Mouse (Mus musculus) intestine, embryonic 16.5 days (tissue): ENCODE measurements around the gene Memo1. TPM values are rescaled to one million over a fixed set of nuclear protein-coding genes. Genes with fewer than 3 reads are reported as not detected.
A peak's percentile ranks its signal among the peaks of the same experiment; 100 is the strongest.
"Not testable (repeated sequence)": the region's sequence is repeated elsewhere in the genome, so short reads cannot be mapped to it uniquely, and the experiment has no call there.

ENCODE experiments used
- ATAC-seq: fragments of 200-750 bp; cut with Nextera tagmentation; 2 replicates; pipeline ENCODE4 v1.8.0; 2017; ENCODE audit warnings: moderate TSS enrichment, moderate library complexity
- H3K27ac ChIP-seq: fragments of 300-500 bp; sonication (generic); 2 replicates; pipeline ENCODE4 v1.5.1; 2014; ENCODE audit warnings: mild to moderate bottlenecking, low read length
- H3K27me3 ChIP-seq: fragments of 300-500 bp; sonication (generic); replicated peaks from 2 replicates; pipeline ENCODE4 v1.6.1; 2014; ENCODE audit warnings: low read length, control low read depth, mixed read lengths; ENCODE audit not compliant: control insufficient read depth, insufficient read depth
- H3K36me3 ChIP-seq: fragments of 300-500 bp; sonication (generic); 2 replicates; pipeline ENCODE4 v1.6.1; 2014; ENCODE audit warnings: low read length, control low read depth; ENCODE audit not compliant: control insufficient read depth, insufficient read depth
- H3K4me1 ChIP-seq: fragments of 300-500 bp; sonication (generic); 2 replicates; pipeline ENCODE4 v1.6.1; 2014; ENCODE audit warnings: low read length, control low read depth, mixed read lengths; ENCODE audit not compliant: control insufficient read depth, insufficient read depth
- H3K4me2 ChIP-seq: fragments of 300-500 bp; sonication (generic); 2 replicates; pipeline ENCODE4 v1.6.1; 2014; ENCODE audit warnings: low read depth, low read length, control low read depth
- H3K4me3 ChIP-seq: fragments of 300-500 bp; sonication (generic); 2 replicates; pipeline ENCODE4 v1.5.1; 2014; ENCODE audit warnings: mild to moderate bottlenecking, low read length
- H3K9ac ChIP-seq: fragments of 300-500 bp; sonication (generic); 2 replicates; pipeline ENCODE4 v1.6.1; 2014; ENCODE audit warnings: low read depth, low read length
- H3K9me3 ChIP-seq: fragments of 300-500 bp; sonication (generic); 2 replicates; pipeline ENCODE4 v1.6.1; 2016; ENCODE audit warnings: low read length, control low read depth; ENCODE audit not compliant: control insufficient read depth
- WGBS: fragments of 180-500 bp; shearing (Covaris S2); extraction: QIAGEN DNeasy Blood & Tissue Kit; methylation state at CpG from one replicate; pipeline ENCODE4 v1.1.7; 2014; 5-methylcytosine and 5-hydroxymethylcytosine counted together
- polyA plus RNA-seq: library from polyadenylated mRNA; unstranded; fragments of >200 nt; fragmentation: Nextera tagmentation; extraction: Ambion mirVana; gene quantifications from 2 replicates; pipeline ENCODE4 v1.2.1, GENCODE M21; 2015

Memo1 gene
- polyA plus RNA-seq, result 63.6 and 70.2 TPM in 2 replicates

DNA sequence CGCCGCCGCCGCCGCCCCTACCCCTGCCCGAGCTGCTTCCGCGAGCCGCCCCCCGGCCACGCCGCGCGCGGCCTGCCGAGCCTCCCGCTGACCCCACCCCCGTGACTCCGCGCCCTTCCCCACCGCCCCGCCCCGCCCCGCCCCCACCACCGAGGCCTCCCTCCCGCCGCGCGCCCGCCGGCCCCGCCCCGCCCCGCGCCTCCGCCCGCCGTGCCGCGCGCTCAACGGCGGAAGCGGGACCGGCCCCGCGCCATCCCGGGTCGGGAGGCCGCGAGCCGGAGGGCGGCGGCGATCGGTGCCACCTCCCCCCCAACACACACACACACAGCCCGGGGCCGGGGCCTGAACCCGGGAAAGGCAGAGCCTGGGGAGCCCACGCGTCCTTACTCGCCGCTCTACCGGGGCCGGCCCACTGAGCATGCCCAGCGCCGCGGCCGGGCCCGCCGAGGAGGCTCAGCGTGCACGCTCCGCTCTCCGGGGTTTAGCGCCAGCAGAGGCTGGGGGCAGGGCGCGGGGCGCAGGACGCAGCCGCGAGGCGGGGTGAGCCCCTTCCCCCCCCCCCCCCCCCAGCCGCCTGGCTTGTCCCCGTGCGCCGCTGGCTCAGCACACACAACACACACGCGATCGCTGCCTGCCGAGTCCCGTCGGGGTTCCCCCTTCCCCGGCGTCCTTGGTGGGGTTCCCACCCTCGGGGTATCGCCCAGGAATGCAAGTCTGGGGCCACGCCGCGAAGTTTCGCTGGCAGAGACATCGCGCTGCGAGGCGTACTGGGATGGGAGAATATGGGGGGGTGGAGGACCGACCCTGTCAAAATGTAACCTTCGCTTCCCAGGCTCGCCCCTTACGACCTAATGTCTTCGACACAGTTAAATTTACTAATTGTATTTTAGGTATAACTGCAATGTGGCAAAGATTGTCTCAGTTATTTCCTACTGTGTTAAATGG lies at the start of gene Memo1:
TSS of gene Memo1 (minus strand) at position 496 of the 945 bp plus-strand sequence.
- Histone ChIP-seq H3K27ac (peak within 1 kb of the TSS; percentile 98), H3K4me3 (peak within 1 kb of the TSS; percentile 95), H3K27me3 (no peaks in the 10 kb centered on the region), H3K4me1 (peaks cover 12% of the 10 kb centered on the region), H3K4me2 (peak within 1 kb of the TSS; percentile 80), H3K9ac (peak within 1 kb of the TSS; percentile 95), H3K9me3 (no peaks in the 10 kb centered on the region), H3K36me3 (0 out of 2 replicates have a peak, but pooled peaks cover 3% of the 10 kb centered on the region)
- WGBS, result under 1% methylated on average over 53 of the region's 110 CpGs
- peak; percentile 87 for ATAC-seq

- 67% methylated on average over 5 of the region's 5 CpGs for WGBS
Observed at GRCm38 (mm10) chr17:74341151-74341550, 45.8 kb upstream of the Memo1 start.

DNA sequence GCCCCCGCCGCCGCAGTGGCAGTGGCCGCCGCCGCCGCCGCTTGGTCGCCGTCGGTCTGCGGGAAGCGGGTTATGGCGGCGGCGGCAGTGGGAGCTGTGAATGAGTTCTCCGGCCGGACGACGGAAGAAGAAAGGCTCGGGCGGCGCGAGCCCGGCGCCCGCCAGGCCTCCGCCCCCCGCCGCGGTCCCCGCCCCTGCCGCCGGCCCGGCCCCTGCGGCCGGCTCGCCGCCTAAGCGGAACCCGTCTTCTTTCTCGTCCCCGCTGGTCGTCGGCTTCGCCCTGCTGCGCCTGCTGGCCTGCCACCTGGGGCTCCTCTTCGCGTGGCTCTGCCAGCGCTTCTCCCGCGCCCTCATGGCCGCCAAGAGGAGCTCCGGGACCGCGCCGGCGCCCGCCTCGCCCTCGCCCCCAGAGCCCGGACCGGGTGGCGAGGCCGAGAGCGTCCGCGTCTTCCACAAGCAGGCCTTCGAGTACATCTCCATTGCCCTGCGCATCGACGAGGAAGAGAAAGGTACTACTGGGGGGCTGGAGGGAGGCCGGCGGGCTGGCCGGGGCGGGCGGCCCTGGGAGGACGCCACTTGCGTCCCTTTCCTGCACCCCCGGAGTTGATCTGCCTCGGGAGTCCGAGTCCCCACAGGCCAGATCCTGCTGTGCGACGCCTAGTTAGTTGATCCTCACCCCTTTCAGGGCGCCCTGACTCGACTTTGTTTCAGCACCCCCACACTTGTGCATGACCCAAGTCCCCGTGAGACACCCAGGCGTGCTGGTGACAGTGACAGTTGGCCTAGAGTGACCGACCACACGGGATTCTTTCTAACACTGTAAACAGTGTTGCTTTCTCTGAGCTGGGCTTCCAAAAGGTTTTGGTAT lies 43.9 kb upstream of the Memo1 start, which contains the start of gene Spast:
TSS of gene Spast (plus strand) at position 51 of the 868 bp plus-strand sequence.
- Histone ChIP-seq H3K9me3 (no peaks in the 10 kb centered on the region), H3K36me3 (no peaks in the 10 kb centered on the region), H3K4me2 (peak within 1 kb of the TSS; percentile 76), H3K9ac (peak within 1 kb of the TSS; percentile 91), H3K4me1 (peaks cover 21% of the 10 kb centered on the region), H3K27ac (peak within 1 kb of the TSS; percentile 96), H3K27me3 (no peaks in the 10 kb centered on the region), H3K4me3 (peak within 1 kb of the TSS; percentile 90)
- WGBS, result under 1% methylated on average over 83 of the region's 90 CpGs
- peak; percentile 94 for ATAC-seq

More at GRCm38 (mm10) chr17:74341151-74341550, 45.8 kb upstream of the Memo1 start:
- H3K9me3 ChIP-seq, result no peaks in the 10 kb centered on the region
- no peak overlapping the region for H3K27ac ChIP-seq
- H3K4me3 ChIP-seq, result no peak overlapping the region
- no peak for ATAC-seq
- H3K4me1 ChIP-seq, result peaks cover 21% of the 10 kb centered on the region
- no peaks in the 10 kb centered on the region for H3K27me3 ChIP-seq
- no peak overlapping the region for H3K4me2 ChIP-seq
- H3K36me3 ChIP-seq, result no peaks in the 10 kb centered on the region
- H3K9ac ChIP-seq, result no peak overlapping the region

DNA sequence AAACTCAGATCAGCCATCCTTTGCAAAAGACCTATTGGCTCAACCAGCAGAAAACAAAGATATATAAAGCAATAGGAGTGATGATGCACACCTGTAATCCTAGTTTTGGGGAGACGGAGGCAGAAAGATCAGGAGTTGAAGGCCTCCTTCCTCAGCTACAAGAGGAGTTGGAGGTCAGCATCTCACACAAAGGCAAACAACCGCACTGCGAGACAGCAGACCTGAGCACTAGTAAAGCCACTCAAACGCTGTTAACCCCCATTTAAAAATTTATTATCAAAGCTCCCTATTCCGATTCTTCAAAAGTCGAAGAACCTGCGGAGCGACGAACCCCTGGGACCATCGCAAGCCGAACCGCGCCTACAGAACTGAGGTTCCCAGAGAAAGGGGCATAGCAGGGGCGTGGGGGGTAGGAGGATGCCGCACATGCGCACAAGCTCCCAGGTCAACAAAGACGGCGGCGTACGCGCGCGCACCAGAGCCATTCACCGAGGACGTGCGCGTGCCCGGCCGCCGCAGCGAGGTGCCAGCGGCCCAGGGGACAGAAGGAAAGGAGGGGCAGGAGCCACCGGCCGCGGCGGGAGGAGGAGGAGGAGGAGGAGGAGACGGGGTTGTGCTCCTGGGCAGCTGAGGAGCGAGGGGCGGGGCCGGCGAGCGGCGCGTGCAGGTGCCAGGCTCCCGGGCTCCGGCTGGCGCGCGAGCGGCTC lies 43.1 kb upstream of the Memo1 start:
- Histone ChIP-seq H3K4me1 (peaks cover 21% of the 10 kb centered on the region), H3K4me2 (peak overlapping the region; percentile 76), H3K27ac (peak overlapping the region; percentile 96), H3K9me3 (no peaks in the 10 kb centered on the region), H3K9ac (peak overlapping the region; percentile 91), H3K27me3 (no peaks in the 10 kb centered on the region), H3K4me3 (peak overlapping the region; percentile 90), H3K36me3 (no peaks in the 10 kb centered on the region)
- peak; percentile 98 for ATAC-seq
- under 1% methylated on average over 50 of the region's 50 CpGs for WGBS

GRCm38 (mm10) chr17:74331049-74331676 lies 35.8 kb upstream of the Memo1 start:
- Histone ChIP-seq H3K4me2 (no peak overlapping the region), H3K4me3 (no peak overlapping the region), H3K4me1 (no peaks in the 10 kb centered on the region), H3K9ac (no peak overlapping the region), H3K36me3 (no peaks in the 10 kb centered on the region), H3K9me3 (no peaks in the 10 kb centered on the region), H3K27ac (no peak overlapping the region), H3K27me3 (no peaks in the 10 kb centered on the region)
- 76% methylated on average over 9 of the region's 9 CpGs for WGBS
- no peak for ATAC-seq

DNA sequence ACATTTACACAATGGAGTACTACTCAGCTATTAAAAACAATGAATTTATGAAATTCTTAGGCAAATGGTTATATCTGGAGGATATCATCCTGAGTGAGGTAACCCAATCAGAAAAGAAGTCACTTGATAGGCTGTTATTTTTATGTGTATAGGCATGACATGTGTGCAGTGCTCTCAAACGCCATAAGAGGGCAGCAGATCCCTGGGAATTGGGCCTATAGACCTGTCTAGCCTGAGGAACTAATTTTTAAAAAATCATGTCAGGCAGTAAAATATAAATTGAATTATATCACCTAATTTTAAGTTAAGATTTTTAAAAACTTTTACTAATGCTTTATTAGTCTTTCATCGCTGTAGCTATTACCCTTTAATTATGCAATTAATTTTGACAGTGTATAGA lies 32.8 kb upstream of the Memo1 start:
- H3K9me3 ChIP-seq, H3K27me3 ChIP-seq, H3K4me2 ChIP-seq, H3K4me1 ChIP-seq, ATAC-seq, H3K27ac ChIP-seq, H3K4me3 ChIP-seq, H3K36me3 ChIP-seq, H3K9ac ChIP-seq: not testable (repeated sequence)
- WGBS, result 48% methylated on average over 2 of the region's 2 CpGs

DNA sequence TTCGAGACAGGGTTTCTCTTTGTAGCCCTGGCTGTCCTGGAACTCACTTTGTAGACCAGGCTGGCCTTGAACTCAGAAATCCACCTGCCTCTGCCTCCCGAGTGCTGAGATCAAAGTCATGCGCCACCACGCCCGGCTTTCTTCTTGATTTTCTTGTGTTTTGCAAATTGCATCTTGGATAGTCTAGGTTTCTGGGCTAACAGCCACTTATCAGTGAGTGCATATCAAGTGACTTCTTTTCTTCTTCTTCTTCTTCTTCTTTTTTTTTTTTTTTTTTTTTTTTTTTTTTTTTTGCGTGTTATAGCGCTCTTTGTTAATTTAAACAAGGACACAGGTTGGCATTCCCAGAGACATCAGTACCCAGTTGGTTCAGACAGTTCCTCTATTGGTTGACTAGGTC lies 31.9 kb upstream of the Memo1 start:
- not testable (repeated sequence) for H3K4me1 ChIP-seq, H3K9ac ChIP-seq, H3K27me3 ChIP-seq, H3K4me3 ChIP-seq, H3K27ac ChIP-seq, H3K9me3 ChIP-seq, H3K4me2 ChIP-seq, ATAC-seq, H3K36me3 ChIP-seq
- 91% methylated on average over 7 of the region's 7 CpGs for WGBS

GRCm38 (mm10) chr17:74323844-74324243 lies 28.5 kb upstream of the Memo1 start, which contains the start of gene Dpy30:
Gene Dpy30 (minus strand): TSS chr17:74323944.
- WGBS, result 71% methylated on average over 2 of the region's 2 CpGs
- no peaks in the 10 kb centered on the region for H3K9me3 ChIP-seq
- H3K4me3 ChIP-seq, result no peak within 1 kb of the TSS
- no peak within 1 kb of the TSS for H3K27ac ChIP-seq
- no peak within 1 kb of the TSS for H3K9ac ChIP-seq
- no peaks in the 10 kb centered on the region for H3K36me3 ChIP-seq
- H3K4me1 ChIP-seq, result no peaks in the 10 kb centered on the region
- H3K4me2 ChIP-seq, result no peak within 1 kb of the TSS
- no peak for ATAC-seq
- H3K27me3 ChIP-seq, result no peaks in the 10 kb centered on the region
